Mouse (Mus musculus): Measurements from ENCODE around the gene Mboat2.

DNA sequence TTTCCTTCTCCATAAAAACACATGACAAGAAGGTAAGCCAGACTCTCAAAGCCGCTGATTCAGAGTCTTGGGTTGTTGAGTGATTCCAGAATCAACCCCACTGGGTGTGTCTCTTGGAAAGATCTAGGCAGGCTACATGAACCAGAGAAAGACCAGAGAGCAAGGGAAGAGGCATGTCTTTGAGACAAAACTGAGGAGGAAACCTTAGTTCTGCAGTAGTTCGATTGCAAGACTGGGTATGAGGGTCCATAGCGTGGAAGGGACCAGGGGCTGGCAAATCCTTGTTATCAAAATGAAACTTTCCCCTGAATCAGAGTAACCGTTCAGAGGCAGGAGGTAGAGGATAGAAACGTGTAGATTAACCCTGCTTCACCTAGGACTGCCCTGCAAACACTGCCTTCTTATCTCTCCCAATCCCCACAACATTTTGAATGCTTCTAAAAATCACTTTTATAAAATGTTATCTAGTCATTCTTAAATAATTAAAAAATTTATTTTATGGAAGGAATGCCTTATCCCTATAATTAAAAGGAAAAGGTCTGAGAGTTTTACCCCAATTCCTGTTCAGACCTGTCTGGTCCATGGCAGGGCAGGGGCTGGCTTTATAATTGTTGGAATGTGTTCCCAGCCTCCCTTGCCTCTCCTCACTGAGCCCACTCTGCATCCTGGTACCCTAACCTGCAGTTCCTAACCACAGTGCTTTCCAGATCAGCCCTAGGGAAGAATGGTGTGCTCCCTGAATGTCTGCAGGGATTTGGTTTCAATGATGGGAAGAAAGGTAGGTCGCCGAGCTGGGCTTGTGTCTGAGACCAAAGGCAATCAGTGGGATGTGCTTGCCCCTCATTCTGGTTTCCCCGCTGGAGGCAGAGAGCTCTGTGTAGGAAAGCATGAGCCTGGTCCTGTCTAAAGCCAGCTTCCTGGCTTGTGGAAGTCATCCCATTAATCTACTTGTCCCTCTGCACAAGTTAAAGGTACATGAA lies 142.0 kb downstream of the Mboat2 start:
- TF ChIP-seq POLR2A (IDR thresholded peaks at IDR 0.05; ENCODE audit: low read depth, low read length) (no peak), CTCF (IDR thresholded peaks at IDR 0.05; ENCODE audit: borderline replicate concordance, insufficient read depth, low read length) (no peak)
